Mouse (Mus musculus): ENCODE results near the gene Axin1.

Gene Axin1

DNA sequence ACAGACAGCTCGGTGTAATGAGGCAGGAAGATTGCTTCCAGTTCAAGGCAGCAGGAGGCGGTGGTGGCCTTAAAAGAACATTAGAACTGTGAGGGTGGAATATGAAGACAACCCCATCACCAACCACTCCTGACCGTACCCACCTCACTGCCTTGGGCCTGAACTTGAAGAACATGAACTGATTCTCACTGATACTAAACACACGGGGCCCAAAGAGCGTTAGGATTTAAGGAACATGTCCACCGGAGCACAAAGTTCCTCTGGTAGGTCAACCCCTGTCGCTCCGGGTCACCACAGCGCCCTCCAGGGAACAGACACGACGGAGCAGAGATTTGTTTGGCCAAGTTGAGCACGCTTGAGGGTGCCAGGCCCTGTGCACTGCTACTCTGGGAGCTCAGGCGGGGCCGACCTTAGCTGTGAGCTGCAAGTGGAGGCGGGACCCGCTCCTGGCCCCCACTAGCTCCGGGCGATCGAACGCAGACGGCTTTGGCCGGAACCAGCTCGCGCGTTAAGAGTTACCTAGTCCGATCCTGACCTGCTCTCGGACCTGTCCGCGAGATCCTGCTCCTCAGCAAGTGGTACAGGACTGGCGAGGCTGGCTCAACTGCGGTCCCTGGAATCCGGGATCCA lies 105.1 kb downstream of the Axin1 start:
- DNase-seq, result no peak

GRCm38 (mm10) chr17:26244101-26244841 lies 105.8 kb downstream of the Axin1 start, which contains the start of gene Fam234a:
Gene Fam234a, minus strand, starts transcription at chr17:26244242.
- peak; percentile 95 to 96 for DNase-seq
